Mouse (Mus musculus): ENCODE measurements around the gene Rab39b. TPM values are rescaled to one million over a fixed set of nuclear protein-coding genes. Genes with fewer than 3 reads are reported as not detected.

Rab39b gene
- polyA plus RNA-seq (2015; fragmentation: Illumina TruSeq; extraction: RNeasy Lipid Tissue Mini Kit (QIAGEN cat#74804); ENCODE audit: insufficient read depth, low replicate concordance), result 0.55 TPM

GRCm38 (mm10) chrX:75577582-75578324, at the start of gene Rab39b:
Gene Rab39b, minus strand, starts transcription at chrX:75578231.

Other genes starting within 250 kb of the Rab39b start
- gene Fundc2, start 195.8 kb downstream of the Rab39b start, polyA plus RNA-seq (2015; fragmentation: Illumina TruSeq; extraction: RNeasy Lipid Tissue Mini Kit (QIAGEN cat#74804); ENCODE audit: insufficient read depth, low replicate concordance), result 57.7 TPM
- 3.7 TPM for gene F8, start 195.6 kb downstream of the Rab39b start, polyA plus RNA-seq (2015; fragmentation: Illumina TruSeq; extraction: RNeasy Lipid Tissue Mini Kit (QIAGEN cat#74804); ENCODE audit: insufficient read depth, low replicate concordance)
- 36.5 TPM for gene Cmc4, start 161.6 kb downstream of the Rab39b start, polyA plus RNA-seq (2015; fragmentation: Illumina TruSeq; extraction: RNeasy Lipid Tissue Mini Kit (QIAGEN cat#74804); ENCODE audit: insufficient read depth, low replicate concordance)
- gene Mtcp1, start 161.6 kb downstream of the Rab39b start, polyA plus RNA-seq (2015; fragmentation: Illumina TruSeq; extraction: RNeasy Lipid Tissue Mini Kit (QIAGEN cat#74804); ENCODE audit: insufficient read depth, low replicate concordance), result 29.6 TPM
- gene Brcc3, start 161.6 kb downstream of the Rab39b start, polyA plus RNA-seq (2015; fragmentation: Illumina TruSeq; extraction: RNeasy Lipid Tissue Mini Kit (QIAGEN cat#74804); ENCODE audit: insufficient read depth, low replicate concordance), result 46.8 TPM
- 111 TPM for gene Vbp1, start 63.9 kb downstream of the Rab39b start, polyA plus RNA-seq (2015; fragmentation: Illumina TruSeq; extraction: RNeasy Lipid Tissue Mini Kit (QIAGEN cat#74804); ENCODE audit: insufficient read depth, low replicate concordance)